Mouse (Mus musculus) neural tube, embryonic 12.5 days (tissue): ENCODE measurements around the gene Nploc4. TPM values are rescaled to one million over a fixed set of nuclear protein-coding genes. Genes with fewer than 3 reads are reported as not detected.

Source experiments
- ATAC-seq: fragments of 200-750 bp; cut with Nextera tagmentation; 2 replicates; pipeline ENCODE4 v1.8.0; 2017; ENCODE audit warnings: low read depth, mild to moderate bottlenecking, moderate TSS enrichment, moderate library complexity; ENCODE audit not compliant: low FRiP score
- H3K27ac ChIP-seq: fragments of 300-500 bp; sonication (generic); 2 replicates; pipeline ENCODE4 v1.5.1; 2016
- H3K27me3 ChIP-seq: fragments of 300-500 bp; sonication (generic); replicated peaks from 2 replicates; pipeline ENCODE4 v1.6.1; 2016; ENCODE audit warnings: mild to moderate bottlenecking
- H3K36me3 ChIP-seq: fragments of 300-500 bp; sonication (generic); 2 replicates; pipeline ENCODE4 v1.6.1; 2016; ENCODE audit warnings: mild to moderate bottlenecking
- H3K4me1 ChIP-seq: fragments of 300-500 bp; sonication (generic); 2 replicates; pipeline ENCODE4 v1.6.1; 2016
- H3K4me2 ChIP-seq: fragments of 300-500 bp; sonication (generic); replicated peaks from 2 replicates; pipeline ENCODE4 v1.6.1; 2016; ENCODE audit warnings: mild to moderate bottlenecking
- H3K4me3 ChIP-seq: fragments of 300-500 bp; sonication (generic); 2 replicates; pipeline ENCODE4 v1.5.1; 2016
- H3K9ac ChIP-seq: fragments of 300-500 bp; sonication (generic); 2 replicates; pipeline ENCODE4 v1.6.1; 2016; ENCODE audit warnings: mild to moderate bottlenecking
- H3K9me3 ChIP-seq: fragments of 300-500 bp; sonication (generic); 2 replicates; pipeline ENCODE4 v1.6.1; 2016; ENCODE audit warnings: mild to moderate bottlenecking
- WGBS: fragments of 180-500 bp; shearing (Covaris S2); methylation state at CpG from one replicate; pipeline ENCODE4 v1.1.7; 2016; 5-methylcytosine and 5-hydroxymethylcytosine counted together
- polyA plus RNA-seq: library from polyadenylated mRNA; unstranded; fragments of >200 nt; fragmentation: Nextera tagmentation; extraction: Ambion mirVana; gene quantifications from 2 replicates; pipeline ENCODE4 v1.2.1, GENCODE M21; 2016

Nploc4 gene
- polyA plus RNA-seq, 1 experiment from 2014 or later, result 54.6 TPM

DNA sequence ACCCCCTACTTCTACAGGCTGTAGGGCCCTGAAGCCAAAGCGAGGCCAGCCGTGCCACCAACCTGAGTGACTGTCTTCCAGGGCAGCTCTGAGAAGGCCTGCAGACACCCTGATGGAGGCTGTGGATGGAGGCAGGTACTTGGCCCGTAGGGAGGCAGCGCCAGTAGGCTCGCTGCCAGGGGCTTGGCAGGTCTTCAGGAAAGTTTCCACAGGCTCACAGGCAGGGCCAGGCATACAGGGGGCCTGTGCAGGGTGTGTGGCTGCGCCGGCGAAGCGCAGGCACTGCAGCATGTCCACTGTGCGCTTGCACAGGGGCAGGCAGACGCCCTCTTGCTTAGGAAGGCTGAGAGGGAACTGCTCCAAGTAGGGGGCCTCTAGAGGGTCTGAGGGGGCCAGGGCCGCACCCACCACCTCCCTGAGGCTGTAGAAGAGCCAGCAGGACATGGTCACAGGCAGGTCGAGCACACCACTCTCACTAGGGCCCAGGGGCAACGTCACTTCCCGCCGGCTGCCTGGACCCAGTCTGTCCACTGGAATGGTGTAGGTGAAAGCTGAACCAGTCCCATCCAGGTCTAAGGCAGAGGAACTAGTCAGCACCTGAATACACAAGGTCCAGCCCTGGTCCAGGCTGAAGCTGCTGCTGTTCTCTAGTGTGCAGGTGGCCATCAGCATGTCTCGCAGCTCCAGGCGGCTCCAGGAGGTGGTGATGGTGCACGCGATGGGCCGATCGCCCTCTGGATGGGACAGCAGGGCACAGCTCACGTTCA, 63.5 kb downstream of the Nploc4 start:
- no peaks in the 10 kb centered on the region for H3K9me3 ChIP-seq
- WGBS, result 93% methylated on average over 23 of the region's 23 CpGs
- H3K4me3 ChIP-seq, result no peak overlapping the region
- no peak overlapping the region for H3K27ac ChIP-seq
- no peak overlapping the region for H3K4me2 ChIP-seq
- H3K4me1 ChIP-seq, result peaks cover 24% of the 10 kb centered on the region
- peaks cover 75% of the 10 kb centered on the region for H3K36me3 ChIP-seq
- H3K9ac ChIP-seq, result no peak overlapping the region
- H3K27me3 ChIP-seq, result no peaks in the 10 kb centered on the region
- ATAC-seq, result no peak

DNA sequence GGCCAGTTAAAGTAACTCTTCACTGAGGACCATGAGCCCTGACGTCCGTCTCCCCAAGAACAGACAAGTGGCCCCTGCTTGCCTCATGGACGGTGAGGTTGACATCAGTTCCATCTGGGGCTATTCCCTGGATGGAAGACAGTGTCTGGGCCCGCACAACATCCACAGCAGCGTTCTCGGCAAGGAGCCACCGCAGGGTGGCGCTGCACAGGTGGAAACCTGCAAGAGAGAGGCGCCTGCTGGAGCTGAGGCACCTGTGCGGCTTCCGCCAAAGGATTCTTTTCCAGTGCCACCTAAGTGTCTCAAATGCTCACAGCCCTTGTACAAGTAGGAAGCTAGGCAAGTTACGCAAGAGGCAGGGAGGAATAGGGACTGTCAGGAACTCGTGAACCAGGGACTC, 64.5 kb downstream of the Nploc4 start:
- H3K27ac ChIP-seq, result no peak overlapping the region
- H3K9ac ChIP-seq, result no peak overlapping the region
- peaks cover 17% of the 10 kb centered on the region for H3K4me1 ChIP-seq
- 64% methylated on average over 13 of the region's 13 CpGs for WGBS
- H3K27me3 ChIP-seq, result no peaks in the 10 kb centered on the region
- no peak overlapping the region for H3K4me2 ChIP-seq
- H3K4me3 ChIP-seq, result no peak overlapping the region
- ATAC-seq, result no peak
- peaks cover 79% of the 10 kb centered on the region for H3K36me3 ChIP-seq
- H3K9me3 ChIP-seq, result no peaks in the 10 kb centered on the region

DNA sequence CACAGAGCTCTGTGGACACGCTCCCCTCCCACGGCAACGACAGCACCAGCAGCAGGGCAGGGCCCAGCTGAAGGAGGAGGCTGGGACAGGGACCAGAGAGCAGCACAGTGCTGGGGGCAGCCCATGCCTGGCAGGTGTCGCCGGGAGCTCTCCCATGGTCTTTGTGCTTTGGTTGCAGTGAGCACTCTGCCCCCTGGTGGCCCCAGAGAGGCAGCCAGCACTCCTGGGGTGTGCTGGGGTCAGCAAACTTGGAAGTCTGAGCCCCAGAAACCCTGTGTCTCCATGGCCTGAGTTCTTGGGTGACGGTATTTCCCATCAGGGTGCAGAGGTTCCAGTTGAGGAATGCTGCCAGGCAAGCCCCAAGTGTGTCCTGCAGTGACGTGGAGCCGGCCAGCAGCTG, 67.9 kb downstream of the Nploc4 start:
- peaks cover 57% of the 10 kb centered on the region for H3K36me3 ChIP-seq
- H3K9ac ChIP-seq, result no peak overlapping the region
- ATAC-seq, result peak; percentile 83
- no peaks in the 10 kb centered on the region for H3K9me3 ChIP-seq
- WGBS, result 37% methylated on average over 8 of the region's 8 CpGs
- no peak overlapping the region for H3K4me2 ChIP-seq
- peaks cover 11% of the 10 kb centered on the region for H3K4me1 ChIP-seq
- H3K27ac ChIP-seq, result no peak overlapping the region
- no peak overlapping the region for H3K4me3 ChIP-seq
- H3K27me3 ChIP-seq, result no peaks in the 10 kb centered on the region

DNA sequence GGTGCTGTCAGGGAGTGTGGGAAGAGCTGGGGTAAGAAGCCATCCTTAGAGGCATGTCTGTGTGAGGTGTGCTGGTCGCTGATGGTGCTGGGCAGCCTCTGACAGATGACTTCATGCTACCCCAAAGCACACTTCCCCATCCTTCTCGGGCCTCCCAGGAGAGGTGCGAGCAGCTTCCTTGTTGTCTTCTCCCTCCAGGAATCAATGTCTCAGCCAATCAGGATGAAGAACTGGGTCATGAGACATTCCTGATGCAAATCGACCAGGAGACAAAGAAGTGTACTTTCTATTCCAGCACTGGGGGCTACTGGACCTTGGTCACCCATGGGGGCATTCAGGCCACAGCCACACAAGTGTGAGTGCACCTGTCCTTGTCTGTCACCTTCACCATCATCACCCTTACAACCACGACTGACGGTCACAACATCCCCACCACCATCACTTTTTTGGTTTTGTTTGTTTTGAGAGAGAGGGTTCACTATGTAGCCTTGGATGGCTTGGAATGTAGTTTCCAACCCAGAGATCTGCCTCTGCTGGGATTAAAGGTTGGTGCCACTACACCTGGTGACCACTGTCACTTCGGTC, 71.0 kb downstream of the Nploc4 start:
- H3K27ac ChIP-seq, result no peak overlapping the region

DNA sequence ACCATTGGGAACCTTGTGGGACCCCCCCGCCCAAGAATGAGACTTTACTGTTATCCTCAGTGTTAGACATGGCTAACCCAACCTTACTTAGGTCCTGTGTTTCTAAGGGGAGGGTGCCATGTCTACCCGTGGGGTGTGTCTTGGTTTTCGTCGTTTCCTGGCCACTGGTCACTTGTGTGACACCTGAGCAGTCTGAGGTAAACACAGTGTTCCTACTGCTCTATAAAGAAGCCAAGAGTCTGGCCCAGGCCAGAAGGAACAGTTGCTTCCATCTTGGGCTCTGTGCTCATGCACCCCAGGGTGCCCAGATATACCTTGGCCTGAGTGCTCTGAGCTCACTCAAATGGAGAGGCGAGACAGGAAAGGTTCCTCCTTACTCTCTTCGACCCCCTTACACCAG, 74.6 kb downstream of the Nploc4 start:
- no peaks in the 10 kb centered on the region for H3K36me3 ChIP-seq
- H3K4me3 ChIP-seq, result no peak overlapping the region
- H3K27ac ChIP-seq, result no peak overlapping the region
- no peak for ATAC-seq
- H3K9me3 ChIP-seq, result no peaks in the 10 kb centered on the region
- no peaks in the 10 kb centered on the region for H3K27me3 ChIP-seq
- H3K4me1 ChIP-seq, result peaks cover 26% of the 10 kb centered on the region
- no peak overlapping the region for H3K9ac ChIP-seq
- no peak overlapping the region for H3K4me2 ChIP-seq
- 89% methylated on average over 6 of the region's 6 CpGs for WGBS

More for the DNA sequence above, 71.0 kb downstream of the Nploc4 start:
- Histone ChIP-seq H3K9me3 (no peaks in the 10 kb centered on the region), H3K36me3 (peaks cover 25% of the 10 kb centered on the region), H3K4me2 (0 out of 2 replicates have a peak overlapping the region, but pooled peaks have one; percentile 12), H3K27me3 (no peaks in the 10 kb centered on the region), H3K4me1 (peaks cover 11% of the 10 kb centered on the region), H3K9ac (no peak overlapping the region; the same call in 1 of the 2 replicates), H3K4me3 (no peak overlapping the region)
- ATAC-seq, result no peak
- 39% methylated on average over 7 of the region's 7 CpGs for WGBS

DNA sequence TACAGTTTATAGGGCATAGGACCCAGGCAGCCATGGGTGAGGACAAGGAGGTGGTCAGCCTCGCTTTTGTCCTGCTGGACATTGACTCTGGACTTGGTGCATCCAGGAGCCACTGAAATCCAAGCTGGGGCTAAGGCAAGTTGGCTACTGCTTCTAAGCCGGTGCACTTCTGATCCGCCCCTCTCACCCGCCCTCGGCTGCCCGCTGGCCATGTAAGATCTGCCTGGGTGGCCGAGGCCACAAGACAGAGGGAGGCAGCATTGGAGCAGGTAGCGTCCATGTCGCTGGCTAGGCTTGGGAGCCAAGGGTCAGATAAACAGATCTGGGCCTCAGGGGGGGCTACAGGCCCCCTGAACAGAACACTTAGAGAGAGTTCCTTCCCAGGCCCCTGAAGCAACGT, 76.2 kb downstream of the Nploc4 start, which contains the start of gene Fscn2:
Fscn2 (plus strand) TSS at position 240 of the 400 bp plus-strand sequence.
- no peaks in the 10 kb centered on the region for H3K36me3 ChIP-seq
- no peaks in the 10 kb centered on the region for H3K9me3 ChIP-seq
- H3K9ac ChIP-seq, result no peak within 1 kb of the TSS
- no peak within 1 kb of the TSS for H3K4me2 ChIP-seq
- H3K4me3 ChIP-seq, result no peak within 1 kb of the TSS
- H3K27me3 ChIP-seq, result no peaks in the 10 kb centered on the region
- H3K4me1 ChIP-seq, result peaks cover 28% of the 10 kb centered on the region
- no peak for ATAC-seq
- 76% methylated on average over 10 of the region's 10 CpGs for WGBS
- no peak within 1 kb of the TSS for H3K27ac ChIP-seq

DNA sequence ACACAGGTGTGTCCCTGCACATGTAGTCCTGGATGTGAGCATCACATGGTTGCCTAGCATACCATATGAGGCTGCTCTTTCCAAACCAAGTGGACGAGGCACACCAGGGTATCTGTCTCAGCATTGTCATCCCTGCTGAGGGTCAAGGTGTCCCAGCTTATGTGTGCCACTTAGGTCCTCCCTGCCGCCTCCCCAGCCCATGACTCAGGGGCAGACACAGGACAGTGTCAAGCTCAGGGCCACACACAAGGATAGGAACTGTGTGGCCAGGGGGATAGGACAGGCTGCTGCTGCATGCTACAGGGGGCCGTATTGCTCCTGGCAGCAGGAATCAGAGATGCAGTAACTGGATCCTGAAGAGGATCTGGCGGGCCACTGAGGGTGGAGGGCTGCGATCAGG, 76.8 kb downstream of the Nploc4 start:
- 73% methylated on average over 5 of the region's 5 CpGs for WGBS
- no peak overlapping the region for H3K9ac ChIP-seq
- H3K4me3 ChIP-seq, result no peak overlapping the region
- H3K9me3 ChIP-seq, result no peaks in the 10 kb centered on the region
- no peaks in the 10 kb centered on the region for H3K36me3 ChIP-seq
- H3K27ac ChIP-seq, result no peak overlapping the region
- ATAC-seq, result no peak
- H3K4me2 ChIP-seq, result no peak overlapping the region
- H3K27me3 ChIP-seq, result no peaks in the 10 kb centered on the region
- peaks cover 27% of the 10 kb centered on the region for H3K4me1 ChIP-seq

DNA sequence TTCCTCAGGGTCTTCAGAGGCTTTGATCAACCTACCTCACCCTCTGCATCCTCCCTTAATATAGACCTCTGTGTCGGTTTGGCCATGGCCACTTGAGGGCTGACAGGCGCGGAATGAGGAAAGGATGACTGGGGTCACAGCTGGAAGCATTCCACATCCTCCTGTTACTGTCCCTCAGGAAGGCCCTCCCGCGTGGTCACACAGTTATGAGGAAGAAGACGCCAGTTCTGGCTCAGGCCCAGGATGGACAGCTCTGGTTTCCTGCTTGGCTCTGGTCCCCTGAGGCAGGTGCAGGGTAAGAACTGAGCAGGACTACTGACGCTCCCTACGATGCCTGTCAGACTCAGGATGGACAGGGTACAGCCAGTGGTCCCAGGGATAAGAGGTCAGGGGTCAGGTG, 77.4 kb downstream of the Nploc4 start:
- H3K4me3 ChIP-seq, result no peak overlapping the region
- peaks cover 27% of the 10 kb centered on the region for H3K4me1 ChIP-seq
- no peaks in the 10 kb centered on the region for H3K36me3 ChIP-seq
- H3K4me2 ChIP-seq, result no peak overlapping the region
- H3K9ac ChIP-seq, result 0 out of 2 replicates have a peak overlapping the region, but pooled peaks have one; percentile 6
- no peaks in the 10 kb centered on the region for H3K27me3 ChIP-seq
- no peak overlapping the region for H3K27ac ChIP-seq
- 63% methylated on average over 8 of the region's 8 CpGs for WGBS
- ATAC-seq, result no peak
- H3K9me3 ChIP-seq, result no peaks in the 10 kb centered on the region

DNA sequence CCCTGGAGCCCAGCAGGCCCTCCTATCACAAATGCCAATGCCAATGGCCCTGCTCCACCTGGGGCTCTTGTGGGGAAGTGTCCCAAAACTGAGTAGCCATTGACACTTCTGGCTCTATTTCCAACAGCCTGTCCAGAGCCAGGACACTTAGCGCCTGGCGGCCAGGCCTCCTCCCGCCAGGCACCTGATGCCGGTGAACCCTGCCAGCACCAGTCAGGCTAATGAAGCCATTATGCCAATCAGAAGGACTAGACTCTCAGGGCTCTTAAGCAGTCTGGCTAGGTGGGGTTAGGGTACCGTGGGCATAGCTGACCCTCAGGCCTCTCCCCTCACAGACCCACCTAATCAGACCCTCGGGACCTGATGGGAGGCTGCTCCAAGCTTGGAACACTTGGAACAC, 78.1 kb downstream of the Nploc4 start:
- Histone ChIP-seq H3K36me3 (no peaks in the 10 kb centered on the region), H3K4me3 (no peak overlapping the region), H3K9ac (no peak overlapping the region), H3K27ac (no peak overlapping the region), H3K4me1 (peaks cover 27% of the 10 kb centered on the region), H3K9me3 (no peaks in the 10 kb centered on the region), H3K27me3 (no peaks in the 10 kb centered on the region), H3K4me2 (no peak overlapping the region)
- no peak for ATAC-seq
- WGBS, result 81% methylated on average over 6 of the region's 6 CpGs

DNA sequence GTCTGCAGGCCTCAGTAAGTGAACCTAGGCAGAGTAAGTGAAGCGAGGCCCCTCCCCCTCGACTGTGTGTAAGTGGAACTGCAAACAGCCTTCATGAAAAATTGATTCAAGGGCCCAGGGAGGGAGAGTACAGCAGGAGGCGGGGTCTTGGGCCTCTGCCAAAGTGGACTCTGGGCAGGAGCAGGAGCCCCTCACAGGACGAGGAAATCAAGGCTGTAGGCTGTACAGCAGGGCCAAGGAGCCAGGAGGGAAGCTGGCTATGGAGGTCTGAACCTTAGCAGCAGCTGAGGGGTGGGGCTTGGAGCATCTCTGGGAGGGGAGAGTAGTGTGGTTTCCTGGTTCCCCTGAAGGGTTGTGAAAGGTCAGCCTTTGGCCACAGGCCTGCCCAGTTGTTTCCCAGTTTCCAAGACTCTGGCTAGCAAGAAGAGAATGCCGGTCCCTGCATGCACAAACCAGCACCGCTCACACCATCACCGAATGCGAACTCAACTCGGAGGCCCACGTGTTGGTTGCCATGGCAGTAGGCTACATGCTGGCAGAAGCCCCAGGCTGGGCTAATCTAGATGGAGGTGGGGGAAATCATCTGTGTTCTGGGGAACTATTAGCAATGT, 79.6 kb downstream of the Nploc4 start:
- 11% methylated on average over 10 of the region's 10 CpGs for WGBS
- no peaks in the 10 kb centered on the region for H3K9me3 ChIP-seq
- no peak overlapping the region for H3K4me3 ChIP-seq
- 0 out of 2 replicates have a peak, but pooled peaks cover 3% of the 10 kb centered on the region for H3K27me3 ChIP-seq
- H3K4me1 ChIP-seq, result peaks cover 36% of the 10 kb centered on the region
- H3K36me3 ChIP-seq, result no peaks in the 10 kb centered on the region
- peak overlapping the region; percentile 58; the same call in 1 of the 2 replicates for H3K27ac ChIP-seq
- ATAC-seq, result peak; percentile 80
- H3K9ac ChIP-seq, result peak overlapping the region; percentile 21; the same call in 1 of the 2 replicates
- peak overlapping the region; percentile 38 for H3K4me2 ChIP-seq

DNA sequence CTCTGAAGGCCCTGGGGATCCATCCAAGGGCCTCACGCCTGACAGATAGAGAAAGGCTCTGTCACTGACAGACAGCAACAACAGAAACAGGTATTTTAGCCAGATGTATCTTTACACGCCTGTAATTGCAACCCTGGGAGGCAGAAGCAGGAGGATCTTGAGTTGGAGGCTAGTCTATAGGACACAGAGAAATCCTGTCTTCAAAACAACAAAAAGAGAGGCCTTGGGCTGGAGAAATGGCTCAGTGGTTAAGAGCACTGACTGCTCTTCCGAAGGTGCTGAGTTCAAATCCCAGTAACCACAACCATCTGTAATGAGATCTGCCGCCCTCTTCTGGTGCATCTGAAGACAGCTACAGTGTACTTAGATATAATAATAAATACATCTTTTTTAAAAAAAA, 80.6 kb downstream of the Nploc4 start:
- 98% methylated on average over 4 of the region's 4 CpGs for WGBS
- no peaks in the 10 kb centered on the region for H3K36me3 ChIP-seq
- no peak overlapping the region for H3K9ac ChIP-seq
- no peak overlapping the region for H3K27ac ChIP-seq
- no peaks in the 10 kb centered on the region for H3K9me3 ChIP-seq
- peaks cover 44% of the 10 kb centered on the region for H3K4me1 ChIP-seq
- H3K4me2 ChIP-seq, result no peak overlapping the region
- no peak overlapping the region for H3K4me3 ChIP-seq
- 0 out of 2 replicates have a peak, but pooled peaks cover 3% of the 10 kb centered on the region for H3K27me3 ChIP-seq
- no peak for ATAC-seq

DNA sequence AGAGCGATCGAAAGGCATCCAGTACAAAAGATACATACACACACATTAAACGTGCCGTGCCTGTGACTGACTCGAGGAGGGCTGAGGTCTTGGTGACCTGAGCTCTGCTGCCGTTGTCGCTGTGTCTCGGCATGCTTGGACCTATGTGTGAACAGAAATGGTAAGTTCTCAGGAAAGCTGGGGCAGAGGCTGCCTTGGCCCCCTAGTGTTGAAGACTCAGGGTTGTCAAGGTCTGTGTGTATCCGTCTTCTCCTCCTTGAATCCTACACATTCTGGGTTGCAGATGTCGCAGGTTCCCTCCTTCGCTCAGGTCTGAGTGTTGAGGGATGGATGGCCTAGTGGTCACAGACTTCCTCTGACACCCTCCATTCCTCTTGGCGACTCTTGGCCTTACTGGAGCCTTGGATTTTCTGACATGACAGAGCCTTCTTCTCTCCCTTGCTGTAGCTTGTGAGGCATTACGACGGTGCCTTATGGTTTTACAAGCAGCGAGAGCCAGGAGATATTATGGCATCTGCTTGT, 81.1 kb downstream of the Nploc4 start:
- 86% methylated on average over 15 of the region's 15 CpGs for WGBS
- Histone ChIP-seq H3K27ac (no peak overlapping the region), H3K27me3 (0 out of 2 replicates have a peak, but pooled peaks cover 3% of the 10 kb centered on the region), H3K9ac (no peak overlapping the region), H3K4me3 (no peak overlapping the region), H3K9me3 (no peaks in the 10 kb centered on the region), H3K36me3 (no peaks in the 10 kb centered on the region), H3K4me2 (no peak overlapping the region), H3K4me1 (peaks cover 49% of the 10 kb centered on the region)
- no peak for ATAC-seq
